Mouse (Mus musculus) intestine, postnatal 0 days (tissue): Measurements from ENCODE around the gene Hsd17b3. TPM values are rescaled to one million over a fixed set of nuclear protein-coding genes. Genes with fewer than 3 reads are reported as not detected.
A peak's percentile ranks its signal among the peaks of the same experiment; 100 is the strongest.

Experiments
- ATAC-seq: fragments of 200-750 bp; cut with Nextera tagmentation; 2 replicates; pipeline ENCODE4 v1.8.0; 2017; ENCODE audit warnings: mild to moderate bottlenecking, moderate TSS enrichment, moderate library complexity
- H3K27ac ChIP-seq: fragments of 300-500 bp; sonication (generic); 2 replicates; pipeline ENCODE4 v1.5.1; 2014; ENCODE audit warnings: mild to moderate bottlenecking, low read depth, low read length, moderate library complexity
- H3K27me3 ChIP-seq: fragments of 300-500 bp; sonication (generic); replicated peaks from 2 replicates; pipeline ENCODE4 v1.6.1; 2014; ENCODE audit warnings: low read length, mixed read lengths; ENCODE audit not compliant: control insufficient read depth, insufficient read depth
- H3K36me3 ChIP-seq: fragments of 300-500 bp; sonication (generic); 2 replicates; pipeline ENCODE4 v1.6.1; 2014; ENCODE audit warnings: mild to moderate bottlenecking, moderate library complexity; ENCODE audit not compliant: control insufficient read depth, insufficient read depth
- H3K4me1 ChIP-seq: fragments of 300-500 bp; sonication (generic); replicated peaks from 2 replicates; pipeline ENCODE4 v1.6.1; 2014; ENCODE audit warnings: antibody characterized with exemption, low read length, mixed read lengths; ENCODE audit not compliant: control insufficient read depth, insufficient read depth
- H3K4me2 ChIP-seq: fragments of 300-500 bp; sonication (generic); replicated peaks from 2 replicates; pipeline ENCODE4 v1.6.1; 2014; ENCODE audit warnings: low read depth, mild to moderate bottlenecking, moderate library complexity
- H3K4me3 ChIP-seq: fragments of 300-500 bp; sonication (generic); 2 replicates; pipeline ENCODE4 v1.5.1; 2014; ENCODE audit warnings: low read depth, low read length
- H3K9ac ChIP-seq: fragments of 300-500 bp; sonication (generic); 2 replicates; pipeline ENCODE4 v1.6.1; 2014; ENCODE audit warnings: mild to moderate bottlenecking, low read depth, low read length
- H3K9me3 ChIP-seq: fragments of 300-500 bp; sonication (generic); 2 replicates; pipeline ENCODE4 v1.6.1; 2016; ENCODE audit warnings: mixed run types; ENCODE audit not compliant: control insufficient read depth
- CTCF ChIP-seq: sonication (generic); IDR thresholded peaks from 2 replicates; pipeline ENCODE4 v1.5.1; 2016; ENCODE audit warnings: low read depth, mild to moderate bottlenecking, control low read depth, antibody characterized with exemption, moderate library complexity
- WGBS: fragments of 180-500 bp; shearing (Covaris S2); extraction: QIAGEN DNeasy Blood & Tissue Kit; methylation state at CpG from one replicate; pipeline ENCODE4 v1.1.7; 2014; 5-methylcytosine and 5-hydroxymethylcytosine counted together
- polyA plus RNA-seq: library from polyadenylated mRNA; unstranded; fragments of >200 nt; fragmentation: Nextera tagmentation; extraction: Ambion mirVana; gene quantifications from 2 replicates; pipeline ENCODE4 v1.2.1, GENCODE M21; 2015

Hsd17b3 gene
- polyA plus RNA-seq, 1 experiment from 2014 or later, result 0.31 TPM

- H3K36me3 ChIP-seq, result 0 out of 2 replicates have a peak, but pooled peaks cover 5% of the 10 kb centered on the region
- no peak overlapping the region for H3K27ac ChIP-seq
- no peak for TF ChIP-seq CTCF
- H3K4me3 ChIP-seq, result no peak overlapping the region
- 0 out of 2 replicates have a peak, but pooled peaks cover 4% of the 10 kb centered on the region for H3K4me1 ChIP-seq
- no peak for ATAC-seq
- WGBS, result 61% methylated on average over 3 of the region's 3 CpGs
- no peak overlapping the region for H3K9ac ChIP-seq
- H3K4me2 ChIP-seq, result no peak overlapping the region
- H3K27me3 ChIP-seq, result no peaks in the 10 kb centered on the region
- no peaks in the 10 kb centered on the region for H3K9me3 ChIP-seq
Measured at GRCm38 (mm10) chr13:64107105-64107504, 18.1 kb upstream of the Hsd17b3 start.

GRCm38 (mm10) chr13:64105690-64106089 lies 16.7 kb upstream of the Hsd17b3 start:
- WGBS, result 29% methylated on average over 3 of the region's 3 CpGs
- Histone ChIP-seq H3K27me3 (no peaks in the 10 kb centered on the region), H3K36me3 (0 out of 2 replicates have a peak, but pooled peaks cover 4% of the 10 kb centered on the region), H3K4me3 (no peak overlapping the region), H3K9me3 (no peaks in the 10 kb centered on the region), H3K4me1 (0 out of 2 replicates have a peak, but pooled peaks cover 4% of the 10 kb centered on the region), H3K9ac (no peak overlapping the region), H3K27ac (no peak overlapping the region), H3K4me2 (no peak overlapping the region)
- TF ChIP-seq CTCF, result no peak
- ATAC-seq, result peak; percentile 91

- Histone ChIP-seq H3K4me1 (no peaks in the 10 kb centered on the region), H3K4me3 (no peak overlapping the region), H3K27me3 (no peaks in the 10 kb centered on the region), H3K36me3 (0 out of 2 replicates have a peak, but pooled peaks cover 3% of the 10 kb centered on the region), H3K9ac (no peak overlapping the region), H3K4me2 (no peak overlapping the region), H3K27ac (no peak overlapping the region), H3K9me3 (no peaks in the 10 kb centered on the region)
- peak; percentile 74 for TF ChIP-seq CTCF
- WGBS, result 64% methylated on average over 3 of the region's 3 CpGs
- ATAC-seq, result no peak
Measured at GRCm38 (mm10) chr13:64100186-64100585, 11.2 kb upstream of the Hsd17b3 start.

- no peak for ATAC-seq
- Histone ChIP-seq H3K4me2 (no peak overlapping the region), H3K4me1 (no peaks in the 10 kb centered on the region), H3K4me3 (no peak overlapping the region), H3K9ac (no peak overlapping the region), H3K9me3 (no peaks in the 10 kb centered on the region), H3K27ac (no peak overlapping the region), H3K27me3 (no peaks in the 10 kb centered on the region), H3K36me3 (0 out of 2 replicates have a peak, but pooled peaks cover 3% of the 10 kb centered on the region)
- TF ChIP-seq CTCF, result peak; percentile 67
- WGBS, result 76% methylated on average over 9 of the region's 9 CpGs
Measured at GRCm38 (mm10) chr13:64098992-64099391, 10.0 kb upstream of the Hsd17b3 start.

GRCm38 (mm10) chr13:64093341-64093740 lies 4.3 kb upstream of the Hsd17b3 start:
- Histone ChIP-seq H3K4me1 (no peaks in the 10 kb centered on the region), H3K9me3 (no peaks in the 10 kb centered on the region), H3K36me3 (no peaks in the 10 kb centered on the region), H3K4me2 (no peak overlapping the region), H3K9ac (no peak overlapping the region), H3K27ac (no peak overlapping the region), H3K27me3 (no peaks in the 10 kb centered on the region), H3K4me3 (no peak overlapping the region)
- 0% methylated on average over 1 of the region's 1 CpGs for WGBS
- peak; percentile 91 for TF ChIP-seq CTCF
- ATAC-seq, result no peak

- Histone ChIP-seq H3K4me2 (no peak overlapping the region), H3K4me3 (no peak overlapping the region), H3K9me3 (no peaks in the 10 kb centered on the region), H3K27ac (no peak overlapping the region), H3K4me1 (no peaks in the 10 kb centered on the region), H3K36me3 (no peaks in the 10 kb centered on the region), H3K27me3 (no peaks in the 10 kb centered on the region), H3K9ac (no peak overlapping the region)
- WGBS, result 64% methylated on average over 6 of the region's 6 CpGs
- no peak for TF ChIP-seq CTCF
- ATAC-seq, result no peak
Measured at GRCm38 (mm10) chr13:64092752-64093151, 3.7 kb upstream of the Hsd17b3 start.

GRCm38 (mm10) chr13:64092141-64092540 lies 3.1 kb upstream of the Hsd17b3 start:
- Histone ChIP-seq H3K27ac (no peak overlapping the region), H3K36me3 (no peaks in the 10 kb centered on the region), H3K4me1 (no peaks in the 10 kb centered on the region), H3K9me3 (no peaks in the 10 kb centered on the region), H3K27me3 (no peaks in the 10 kb centered on the region), H3K4me3 (no peak overlapping the region), H3K4me2 (no peak overlapping the region), H3K9ac (no peak overlapping the region)
- WGBS, result 70% methylated on average over 3 of the region's 3 CpGs
- TF ChIP-seq CTCF, result no peak
- ATAC-seq, result no peak
